Mouse (Mus musculus) small intestine, adult 2 months (tissue): Measurements from ENCODE around the gene Cdt1. TPM values are rescaled to one million over a fixed set of nuclear protein-coding genes. Genes with fewer than 3 reads are reported as not detected.
A peak's percentile ranks its signal among the peaks of the same experiment; 100 is the strongest.

Experiments used
- H3K27ac ChIP-seq: fragments of 200-500 bp; 2 replicates; pipeline ENCODE4 v1.5.1; 2012; ENCODE audit warnings: low read depth, low read length, control low read depth, inconsistent platforms; ENCODE audit not compliant: insufficient read depth
- H3K27me3 ChIP-seq: fragments of 200-500 bp; 2 replicates; pipeline ENCODE4 v1.6.1; 2012; ENCODE audit warnings: mild to moderate bottlenecking, moderate library complexity, low read length, inconsistent platforms; ENCODE audit not compliant: control insufficient read depth, insufficient read depth
- H3K36me3 ChIP-seq: fragments of 200-500 bp; 2 replicates; pipeline ENCODE4 v1.6.1; 2012; ENCODE audit warnings: mild to moderate bottlenecking, low read length, control low read depth, inconsistent platforms; ENCODE audit not compliant: control insufficient read depth, insufficient read depth
- H3K4me1 ChIP-seq: fragments of 200-500 bp; 2 replicates; pipeline ENCODE4 v1.6.1; 2012; ENCODE audit warnings: low read length, inconsistent platforms, mixed read lengths; ENCODE audit not compliant: control insufficient read depth, insufficient read depth, insufficient read length
- H3K4me3 ChIP-seq: fragments of 200-500 bp; 2 replicates; pipeline ENCODE4 v1.5.1; 2012; ENCODE audit warnings: low read depth, mild to moderate bottlenecking, control low read depth, inconsistent platforms, low read length, moderate library complexity
- CTCF ChIP-seq: fragments of 200-500 bp; IDR thresholded peaks from 2 replicates; pipeline ENCODE4 v1.5.1; 2012; ENCODE audit warnings: low read depth, mild to moderate bottlenecking, control low read depth, inconsistent platforms, low read length, moderate library complexity, mixed read lengths; ENCODE audit not compliant: insufficient replicate concordance, insufficient read length; ENCODE audit errors: extremely low read depth
- POLR2A ChIP-seq: fragments of 200-500 bp; IDR thresholded peaks from 2 replicates; pipeline ENCODE4 v1.6.1; 2012; ENCODE audit warnings: low read depth, mild to moderate bottlenecking, control low read depth, inconsistent platforms, low read length, moderate library complexity
- WGBS: fragments of 180-500 bp; shearing (Covaris S2); methylation state at CpG from one replicate; pipeline ENCODE4 v1.1.7; 2018; 5-methylcytosine and 5-hydroxymethylcytosine counted together
- polyA plus RNA-seq: library from polyadenylated mRNA; depleted of rRNA; stranded (reverse); fragments of >200 nt; gene quantifications from 2 replicates; pipeline ENCODE4 v1.2.3, GENCODE M21; 2012; rRNA removed

The Cdt1 gene
- polyA plus RNA-seq, 1 experiment = 64.8 TPM

GRCm38 (mm10) chr8:122617947-122618546 is 50.2 kb downstream of the Cdt1 start:
- TF ChIP-seq CTCF (peak; percentile 59; the same call in 1 of the 2 replicates), POLR2A (no peak)
- Histone ChIP-seq H3K27me3 (no peaks in the 10 kb centered on the region), H3K27ac (no peak overlapping the region), H3K4me3 (no peak overlapping the region), H3K36me3 (peaks cover 2% of the 10 kb centered on the region), H3K4me1 (peaks cover 3% of the 10 kb centered on the region; the same call in 1 of the 2 replicates)
- 34% methylated on average over 5 of the region's 7 CpGs for WGBS

DNA sequence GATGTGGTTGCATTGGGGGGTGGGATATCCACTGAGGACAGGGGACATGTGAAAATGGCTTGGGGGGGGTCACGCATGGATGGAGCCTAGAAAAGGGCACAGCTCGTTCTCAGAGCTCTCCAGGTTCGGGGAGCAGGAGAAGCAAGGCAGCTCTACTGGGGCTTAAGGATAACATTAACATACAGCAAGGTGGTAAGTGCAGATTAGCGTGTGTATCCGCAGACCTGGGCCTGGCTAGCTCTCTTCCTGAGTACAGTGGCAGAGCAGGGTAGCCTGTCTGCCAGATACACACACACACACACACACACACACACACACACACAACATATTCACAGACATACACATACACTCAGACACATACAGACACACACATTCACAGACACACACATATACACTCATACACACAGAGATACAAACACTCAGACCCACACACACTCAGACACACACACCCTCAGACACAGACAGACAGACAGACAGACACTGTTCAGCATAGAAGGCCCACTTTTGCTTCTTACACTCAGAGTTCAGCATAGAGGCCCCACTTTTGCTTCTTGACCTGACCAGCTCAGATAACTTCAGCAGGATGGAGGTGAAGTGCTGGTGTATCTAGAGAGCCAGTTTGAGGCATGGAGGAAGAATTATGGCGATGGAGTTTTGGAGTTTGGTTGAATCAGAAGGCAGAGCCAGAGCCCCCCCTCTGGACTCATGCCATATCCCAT is 51.0 kb downstream of the Cdt1 start:
- 78% methylated on average over 6 of the region's 6 CpGs for WGBS
- Histone ChIP-seq H3K4me1 (no peaks in the 10 kb centered on the region; the same call in 1 of the 2 replicates), H3K27ac (no peak overlapping the region), H3K27me3 (no peaks in the 10 kb centered on the region), H3K4me3 (no peak overlapping the region), H3K36me3 (peaks cover 2% of the 10 kb centered on the region)
- TF ChIP-seq CTCF = no peak
- TF ChIP-seq POLR2A = no peak

DNA sequence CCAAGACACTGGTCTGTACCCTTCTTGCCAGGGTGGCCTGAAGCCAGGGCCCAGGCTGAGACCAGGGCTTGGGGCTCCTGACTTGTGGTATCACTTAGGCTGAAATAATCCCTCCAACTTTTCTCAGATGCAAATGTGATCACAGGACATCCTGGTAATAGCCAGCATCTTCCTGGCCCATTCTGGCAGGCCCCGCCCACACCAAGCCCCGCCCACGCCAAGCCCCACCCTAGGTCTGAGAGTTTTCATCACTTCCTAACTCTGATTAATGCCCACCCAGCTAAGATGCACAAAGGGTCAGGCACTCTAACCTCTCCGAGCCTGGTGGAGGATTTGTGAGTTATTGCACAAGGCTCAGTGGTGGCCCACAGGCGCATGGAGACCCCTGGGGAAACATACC is 52.6 kb downstream of the Cdt1 start:
- H3K4me1 ChIP-seq = no peaks in the 10 kb centered on the region; the same call in 1 of the 2 replicates
- H3K4me3 ChIP-seq = no peak overlapping the region
- no peak for TF ChIP-seq CTCF
- no peak for TF ChIP-seq POLR2A
- H3K27me3 ChIP-seq = no peaks in the 10 kb centered on the region
- H3K36me3 ChIP-seq = no peaks in the 10 kb centered on the region
- WGBS = 49% methylated on average over 5 of the region's 5 CpGs
- H3K27ac ChIP-seq = no peak overlapping the region

GRCm38 (mm10) chr8:122622727-122623126 is 54.9 kb downstream of the Cdt1 start, which contains the start of gene Pabpn1l:
Pabpn1l (minus strand) TSS chr8:122622739.
- Histone ChIP-seq H3K27me3 (no peaks in the 10 kb centered on the region), H3K36me3 (no peaks in the 10 kb centered on the region), H3K4me1 (no peaks in the 10 kb centered on the region; the same call in 1 of the 2 replicates), H3K4me3 (no peak within 1 kb of the TSS), H3K27ac (no peak within 1 kb of the TSS)
- no peak for TF ChIP-seq POLR2A
- no peak for TF ChIP-seq CTCF
- WGBS = 53% methylated on average over 6 of the region's 6 CpGs

Other genes starting within 250 kb of the Cdt1 start
- 0.09 and 0.13 TPM in 2 replicates for gene Trhr2, start 207.3 kb upstream of the Cdt1 start, polyA plus RNA-seq
- gene Zc3h18, start 191.4 kb upstream of the Cdt1 start, polyA plus RNA-seq = 13.6 and 23.3 TPM in 2 replicates
- 0.30 and 0.81 TPM in 2 replicates for gene Il17c, start 146.0 kb upstream of the Cdt1 start, polyA plus RNA-seq
- gene Cyba, start 135.1 kb upstream of the Cdt1 start, polyA plus RNA-seq = 127 and 242 TPM in 2 replicates
- gene Mvd, start 124.6 kb upstream of the Cdt1 start, polyA plus RNA-seq = 18.8 and 30.5 TPM in 2 replicates
- gene Snai3, start 107.3 kb upstream of the Cdt1 start, polyA plus RNA-seq = 2.2 and 3.4 TPM in 2 replicates
- gene Rnf166, start 92.0 kb upstream of the Cdt1 start, polyA plus RNA-seq = 35.7 and 44.9 TPM in 2 replicates
- gene Ctu2, start 91.9 kb upstream of the Cdt1 start, polyA plus RNA-seq = 20.9 and 31.8 TPM in 2 replicates
- gene Piezo1, start 16.7 kb upstream of the Cdt1 start, polyA plus RNA-seq = 29.5 and 36.4 TPM in 2 replicates
- 327 and 537 TPM in 2 replicates for gene Aprt, start 8.9 kb downstream of the Cdt1 start, polyA plus RNA-seq
- 9.7 and 20.4 TPM in 2 replicates for gene Galns, start 43.4 kb downstream of the Cdt1 start, polyA plus RNA-seq
- 59.9 and 161 TPM in 2 replicates for gene Trappc2l, start 43.6 kb downstream of the Cdt1 start, polyA plus RNA-seq
- not detected in 2 replicates for gene Pabpn1l, start 54.7 kb downstream of the Cdt1 start, polyA plus RNA-seq
- gene Cbfa2t3, start 131.1 kb downstream of the Cdt1 start, polyA plus RNA-seq = 12.4 and 14.8 TPM in 2 replicates
- 15.0 and 34.1 TPM in 2 replicates for gene Acsf3, start 207.5 kb downstream of the Cdt1 start, polyA plus RNA-seq